In genomic region chr12:54276978-54277537, GRCm38 (mm10) we compare ENCODE assay signal across 20 mouse cellular contexts.
DNase-seq lines count a peak whose midpoint lies in the region; ATAC-seq and TF ChIP-seq lines count a peak whose summit lies in the region.
"Had no signal": no experiment of that assay in that cellular context is flagged by ENCODE, and none has a peak within 500 bp of the region (broad histone marks: within the 10 kb centered on the region; RNA-seq: fewer than 3 reads in every experiment).

No protein-coding gene starts in this region.

- no peak overlapping the region for H3K27ac ChIP-seq in gastrocnemius, adult 2 months
- H3K27ac ChIP-seq in intestine, embryonic 14.5 days (ENCODE audit: low read depth), result no peak overlapping the region
- no peak overlapping the region for H3K27ac ChIP-seq in intestine, postnatal 0 days (ENCODE audit: low read depth, low read length)
- H3K27ac ChIP-seq: embryonic facial prominence, embryonic 12.5 days; forebrain, embryonic 12.5 days; heart, adult 2 months; heart, embryonic 15.5 days; hindbrain, embryonic 10.5 days; hindbrain, embryonic 14.5 days had no signal

- H3K36me3 ChIP-seq in intestine, embryonic 14.5 days (ENCODE audit: control insufficient read depth, insufficient read depth, low read length), result no peaks in the 10 kb centered on the region
- H3K36me3 ChIP-seq in intestine, postnatal 0 days (ENCODE audit: control insufficient read depth, insufficient read depth), result no peaks in the 10 kb centered on the region
- H3K36me3 ChIP-seq: embryonic facial prominence, embryonic 12.5 days; forebrain, embryonic 12.5 days; heart, embryonic 15.5 days; hindbrain, embryonic 10.5 days had no signal

- 61% methylated on average over 7 of the region's 7 CpGs for whole genome bisulfite sequencing in intestine, embryonic 14.5 days
- 51% methylated on average over 7 of the region's 7 CpGs for WGBS in intestine, postnatal 0 days

- H3K4me1 ChIP-seq in intestine, embryonic 14.5 days (replicated peaks; ENCODE audit: control insufficient read depth, insufficient read depth, low read length), result no peaks in the 10 kb centered on the region
- H3K4me1 ChIP-seq in intestine, postnatal 0 days (replicated peaks; ENCODE audit: control insufficient read depth, insufficient read depth, low read length), result no peaks in the 10 kb centered on the region
- H3K4me1 ChIP-seq: forebrain, embryonic 12.5 days; hindbrain, embryonic 10.5 days had no signal

- no peaks in the 10 kb centered on the region for H3K27me3 ChIP-seq in intestine, embryonic 14.5 days (replicated peaks; ENCODE audit: control insufficient read depth, insufficient read depth, low read length)
- no peaks in the 10 kb centered on the region for H3K27me3 ChIP-seq in intestine, postnatal 0 days (replicated peaks; ENCODE audit: control insufficient read depth, insufficient read depth, low read length)
- H3K27me3 ChIP-seq: CH12.LX; embryonic facial prominence, embryonic 12.5 days; forebrain, embryonic 12.5 days; heart, embryonic 15.5 days had no signal

- H3K4me3 ChIP-seq in gastrocnemius, adult 2 months, result no peak overlapping the region
- no peak overlapping the region for H3K4me3 ChIP-seq in intestine, embryonic 14.5 days (ENCODE audit: low read depth, low read length)
- H3K4me3 ChIP-seq in intestine, postnatal 0 days (ENCODE audit: low read depth, low read length), result no peak overlapping the region
- H3K4me3 ChIP-seq: embryonic facial prominence, embryonic 12.5 days; forebrain, embryonic 12.5 days; heart, adult 2 months; heart, embryonic 15.5 days; hindbrain, embryonic 10.5 days had no signal

- intact Hi-C loops in gastrocnemius, adult 2 months (cut with DNase I), result no loop called here

- no peaks in the 10 kb centered on the region for H3K9me3 ChIP-seq in intestine, embryonic 14.5 days (ENCODE audit: control insufficient read depth, low read length)
- H3K9me3 ChIP-seq in intestine, postnatal 0 days (ENCODE audit: control insufficient read depth), result no peaks in the 10 kb centered on the region
- H3K9me3 ChIP-seq: embryonic facial prominence, embryonic 12.5 days; forebrain, embryonic 12.5 days; heart, embryonic 15.5 days; hindbrain, embryonic 10.5 days had no signal

- no peak for TF ChIP-seq CTCF in gastrocnemius, adult 2 months (IDR thresholded peaks at IDR 0.05)
- no peak for TF ChIP-seq CTCF in intestine, postnatal 0 days (IDR thresholded peaks at IDR 0.05; ENCODE audit: low read depth)

- ATAC-seq in intestine, embryonic 14.5 days (replicated peaks; ENCODE audit: low FRiP score, low TSS enrichment, low read depth), result 0 out of 2 replicates have a peak, but pooled peaks have one; percentile 40
- peak; percentile 71 for ATAC-seq in intestine, postnatal 0 days
- ATAC-seq: forebrain, embryonic 16.5 days had no signal

- peak; percentile 26 for DNase-seq in gastrocnemius, adult 2 months
- DNase-seq in gastrocnemius, postnatal 25 days, result no peak
- DNase-seq in intestine, embryonic 14.5 days (ENCODE audit: low spot score), result no peak
- DNase-seq in cerebellum, adult 9-11 months, result no peak
- DNase-seq in thymus, postnatal 10 days (ENCODE audit: low spot score in 2 of 2), result no peak
- DNase-seq: adrenal gland, adult 8-10 months; adrenal gland, postnatal 36 days; cerebellum, adult 2 months; cerebellum, postnatal 14 days; embryo, embryonic 11 days; heart, adult 2 months had no signal

- H3K9ac ChIP-seq in intestine, embryonic 14.5 days (ENCODE audit: low read length), result no peak overlapping the region
- no peak overlapping the region for H3K9ac ChIP-seq in intestine, postnatal 0 days (ENCODE audit: low read depth, low read length)
- H3K9ac ChIP-seq: embryonic facial prominence, embryonic 12.5 days; forebrain, embryonic 12.5 days; heart, embryonic 15.5 days; hindbrain, embryonic 14.5 days had no signal

- no peak overlapping the region for H3K4me2 ChIP-seq in intestine, embryonic 14.5 days (ENCODE audit: low read length)
- H3K4me2 ChIP-seq in intestine, postnatal 0 days (replicated peaks; ENCODE audit: low read depth), result no peak overlapping the region
- H3K4me2 ChIP-seq: embryonic facial prominence, embryonic 12.5 days; forebrain, embryonic 12.5 days; heart, embryonic 11.5 days; heart, embryonic 15.5 days; hindbrain, embryonic 14.5 days had no signal
